18 mouse cellular contexts compared by ENCODE assay signal in the genomic region with DNA sequence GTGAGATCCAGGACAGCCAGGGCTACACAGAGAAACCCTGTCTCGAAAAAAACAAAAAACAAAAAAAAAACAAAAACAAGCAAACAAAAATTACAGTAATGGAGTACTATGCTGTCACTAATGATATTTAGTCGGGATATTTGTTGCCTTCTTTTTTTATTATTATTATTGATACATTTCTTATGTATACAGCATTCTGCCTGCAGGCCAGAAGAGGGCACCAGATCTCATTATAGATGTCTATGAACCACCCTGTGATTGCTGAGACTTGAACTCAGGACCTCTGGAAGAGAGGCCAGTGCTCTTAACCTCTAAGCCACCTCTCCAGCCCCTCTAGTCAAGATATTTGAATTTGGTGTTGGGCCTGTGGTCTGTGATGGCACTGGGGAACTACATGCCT. TPM values are rescaled to one million over a fixed set of nuclear protein-coding genes. Genes with fewer than 3 reads are reported as not detected.
DNase-seq lines count a peak whose midpoint lies in the region; ATAC-seq and TF ChIP-seq lines count a peak whose summit lies in the region.
"Had no signal": no experiment of that assay in that cellular context is flagged by ENCODE, and none has a peak within 500 bp of the region (broad histone marks: within the 10 kb centered on the region; RNA-seq: fewer than 3 reads in every experiment).

No protein-coding gene starts in this region.

- no peaks in the 10 kb centered on the region for H3K9me3 ChIP-seq in lung, postnatal 0 days (ENCODE audit: low read length)
- no peaks in the 10 kb centered on the region for H3K9me3 ChIP-seq in liver, embryonic 16.5 days (replicated peaks; ENCODE audit: control insufficient read depth, low read length)
- H3K9me3 ChIP-seq: embryonic facial prominence, embryonic 12.5 days; heart, embryonic 15.5 days; hindbrain, embryonic 12.5 days had no signal

- no peak overlapping the region for H3K4me2 ChIP-seq in lung, postnatal 0 days (replicated peaks; ENCODE audit: low read depth, low read length)
- H3K4me2 ChIP-seq in liver, embryonic 16.5 days (ENCODE audit: low read depth, low read length), result no peak overlapping the region
- H3K4me2 ChIP-seq: embryonic facial prominence, embryonic 12.5 days; heart, embryonic 15.5 days; hindbrain, embryonic 12.5 days; midbrain, embryonic 11.5 days had no signal

- no peak for ATAC-seq in lung, postnatal 0 days
- ATAC-seq in Patski, result no peak
- no peak for ATAC-seq in liver, embryonic 16.5 days (ENCODE audit: low read depth)
- no peak for ATAC-seq in megakaryocyte, adult 5-6 weeks (ENCODE audit: poor library complexity, severe bottlenecking)
- ATAC-seq: activated CD4-positive, CD25-positive, alpha-beta regulatory T cell, adult 4 months had no signal

- no peaks in the 10 kb centered on the region for H3K79me2 ChIP-seq in heart, adult 2 months (replicated peaks; ENCODE audit: control insufficient read depth, insufficient read depth, low read length)

- H3K9ac ChIP-seq in heart, adult 2 months (ENCODE audit: low read depth, low read length), result no peak overlapping the region
- no peak overlapping the region for H3K9ac ChIP-seq in lung, postnatal 0 days (replicated peaks; ENCODE audit: low read depth)
- H3K9ac ChIP-seq in liver, embryonic 16.5 days (ENCODE audit: low read depth, low read length), result no peak overlapping the region
- H3K9ac ChIP-seq: embryonic facial prominence, embryonic 12.5 days; heart, embryonic 15.5 days; hindbrain, embryonic 12.5 days had no signal

- no peak for TF ChIP-seq EP300 in heart, adult 2 months (IDR thresholded peaks at IDR 0.05; ENCODE audit: insufficient read depth, low read depth, low read length)
- TF ChIP-seq EP300 in lung, postnatal 0 days (IDR thresholded peaks at IDR 0.05), result no peak

- no peak overlapping the region for H3K27ac ChIP-seq in heart, adult 2 months
- no peak overlapping the region for H3K27ac ChIP-seq in lung, postnatal 0 days (ENCODE audit: low read length)
- peak overlapping the region; percentile 47 for H3K27ac ChIP-seq in liver, embryonic 16.5 days (ENCODE audit: low read length)
- H3K27ac ChIP-seq: embryonic facial prominence, embryonic 12.5 days; heart, embryonic 15.5 days; hindbrain, embryonic 12.5 days had no signal

- peak; percentile 62 for TF ChIP-seq CTCF in heart, adult 2 months (IDR thresholded peaks at IDR 0.05)
- peak; percentile 22; the same call in 1 of the 2 replicates for TF ChIP-seq CTCF in lung, postnatal 0 days (IDR thresholded peaks at IDR 0.05)
- TF ChIP-seq CTCF in Patski (IDR thresholded peaks at IDR 0.05), result peak; percentile 44

- in situ Hi-C loops in Patski (cut with MboI; ENCODE audit: low pct_unique_long_range_greater_than_20kb), result no loop called here

- H3K4me1 ChIP-seq in heart, adult 2 months (ENCODE audit: control insufficient read depth, insufficient read depth, low read length), result no peaks in the 10 kb centered on the region
- H3K4me1 ChIP-seq in lung, postnatal 0 days (ENCODE audit: insufficient read depth, low read depth, low read length), result no peaks in the 10 kb centered on the region
- peaks cover 13% of the 10 kb centered on the region for H3K4me1 ChIP-seq in liver, embryonic 16.5 days (ENCODE audit: control insufficient read depth, low read depth, low read length)
- H3K4me1 ChIP-seq: embryonic facial prominence, embryonic 12.5 days; heart, embryonic 15.5 days; hindbrain, embryonic 12.5 days had no signal

- DNase-seq in heart, adult 2 months, result no peak
- no peak for DNase-seq in heart, postnatal 36 days
- DNase-seq in lung, postnatal 0 days (ENCODE audit: low spot score), result no peak
- no peak for DNase-seq in lung, postnatal 14 days
- no peak for DNase-seq in Patski (ENCODE audit: low read depth, low spot score)
- DNase-seq in testis, postnatal 14 days (ENCODE audit: low spot score), result no peak
- DNase-seq: cerebellum, postnatal 25 days; kidney, adult 18-20 months; kidney, postnatal 4 days; layer of hippocampus, postnatal 36 days had no signal

- POLR2A ChIA-PET in Patski (lab: Charles Lee), result no interaction called here

- no peak for TF ChIP-seq POLR2A in heart, adult 2 months (IDR thresholded peaks at IDR 0.05; ENCODE audit: insufficient read depth, low read depth, low read length)

- no peaks in the 10 kb centered on the region for H3K36me3 ChIP-seq in heart, adult 2 months (ENCODE audit: control insufficient read depth, insufficient read depth, low read length)
- no peaks in the 10 kb centered on the region for H3K36me3 ChIP-seq in lung, postnatal 0 days (ENCODE audit: insufficient read depth, low read length)
- no peaks in the 10 kb centered on the region for H3K36me3 ChIP-seq in liver, embryonic 16.5 days (ENCODE audit: control insufficient read depth, insufficient read depth)
- H3K36me3 ChIP-seq: embryonic facial prominence, embryonic 12.5 days; heart, embryonic 15.5 days; hindbrain, embryonic 12.5 days had no signal

- no peak overlapping the region for H3K4me3 ChIP-seq in heart, adult 2 months
- no peak overlapping the region for H3K4me3 ChIP-seq in lung, postnatal 0 days (ENCODE audit: low read depth, low read length)
- no peak overlapping the region for H3K4me3 ChIP-seq in liver, embryonic 16.5 days (ENCODE audit: low read depth, low read length)
- H3K4me3 ChIP-seq: embryonic facial prominence, embryonic 12.5 days; heart, embryonic 15.5 days; hindbrain, embryonic 12.5 days; myocyte had no signal

- intact Hi-C loops in heart, adult 2 months (cut with DNase I), result no loop called here
- intact Hi-C loops in heart, postnatal 36 days (cut with DNase I), result no loop called here

- no peaks in the 10 kb centered on the region for H3K27me3 ChIP-seq in heart, adult 2 months (ENCODE audit: control insufficient read depth, insufficient read depth, low read length)
- no peaks in the 10 kb centered on the region for H3K27me3 ChIP-seq in lung, postnatal 0 days (replicated peaks; ENCODE audit: insufficient read depth, low read length)
- H3K27me3 ChIP-seq in Patski, result no peaks in the 10 kb centered on the region
- H3K27me3 ChIP-seq in liver, embryonic 16.5 days (ENCODE audit: control insufficient read depth, insufficient read depth, low read depth, low read length), result no peaks in the 10 kb centered on the region
- H3K27me3 ChIP-seq: embryonic facial prominence, embryonic 12.5 days; heart, embryonic 15.5 days; hindbrain, embryonic 12.5 days had no signal

- CTCF ChIA-PET in Patski (lab: Charles Lee), result interaction anchor here (1.1 kb wide), 1 partner anchor 11 kb away, joined by 3 read pairs; no protein-coding TSS in a partner anchor

- WGBS in heart, adult 2 months, result 82% methylated on average over 2 of the region's 2 CpGs
- 73% methylated on average over 2 of the region's 2 CpGs for WGBS in lung, postnatal 0 days
- WGBS in liver, embryonic 16.5 days (ENCODE audit: insufficient replicate concordance), result 65% methylated on average over 2 of the region's 2 CpGs

RNA-seq across cellular contexts. Expression of a gene that starts 26.3 kb away (rescaled TPM):
- 10 to 100 TPM; 89.3 to 97.3 TPM for total RNA-seq in heart, adult 2 months (2021)
- polyA plus RNA-seq in heart, adult 2 months (2012; rRNA removed), result 33.0 and 52.7 TPM in 2 replicates
- total RNA-seq in heart, postnatal 36 days (2021), result 100 to 1,000 TPM in 1 of 2 experiments, 10 to 100 TPM in 1; 92.2 to 100 TPM
- 101 and 118 TPM in 2 replicates for polyA plus RNA-seq in lung, postnatal 0 days (2015; fragmentation: Nextera tagmentation; extraction: Ambion mirVana)
- 118 TPM for polyA plus RNA-seq in Patski (2021)
- polyA plus RNA-seq in liver, embryonic 16.5 days (2015; fragmentation: Nextera tagmentation; extraction: Ambion mirVana), result 53.0 and 62.8 TPM in 2 replicates
- 111 and 124 TPM in 2 replicates for total RNA-seq in megakaryocyte, adult 5-6 weeks (2015)
- total RNA-seq in megakaryocyte, adult 5-6 weeks (2017), result 66.6 and 102 TPM in 2 replicates

RNA-seq across cellular contexts. Expression of a gene that starts 26.3 kb away (rescaled TPM):
- 10 to 100 TPM; 20.9 to 21.6 TPM for total RNA-seq in heart, adult 2 months (2021)
- 6.0 and 10.3 TPM in 2 replicates for polyA plus RNA-seq in heart, adult 2 months (2012; rRNA removed)
- 10 to 100 TPM; 19.8 to 20.7 TPM for total RNA-seq in heart, postnatal 36 days (2021)
- 22.3 and 25.9 TPM in 2 replicates for polyA plus RNA-seq in lung, postnatal 0 days (2015; fragmentation: Nextera tagmentation; extraction: Ambion mirVana)
- 36.9 TPM for polyA plus RNA-seq in Patski (2021)
- 14.2 and 14.5 TPM in 2 replicates for polyA plus RNA-seq in liver, embryonic 16.5 days (2015; fragmentation: Nextera tagmentation; extraction: Ambion mirVana)
- 45.7 and 52.2 TPM in 2 replicates for total RNA-seq in megakaryocyte, adult 5-6 weeks (2015)
- 31.7 and 40.1 TPM in 2 replicates for total RNA-seq in megakaryocyte, adult 5-6 weeks (2017)

RNA-seq across cellular contexts. Expression of a gene that starts 35.1 kb away (rescaled TPM):
- total RNA-seq in heart, adult 2 months (2021), result 10 to 100 TPM; 17.8 to 21.4 TPM
- 22.0 and 35.9 TPM in 2 replicates for polyA plus RNA-seq in heart, adult 2 months (2012; rRNA removed)
- 10 to 100 TPM; 22.0 to 22.1 TPM for total RNA-seq in heart, postnatal 36 days (2021)
- polyA plus RNA-seq in lung, postnatal 0 days (2015; fragmentation: Nextera tagmentation; extraction: Ambion mirVana), result 58.2 and 60.4 TPM in 2 replicates
- polyA plus RNA-seq in Patski (2021), result 56.5 TPM
- 11.9 and 12.9 TPM in 2 replicates for polyA plus RNA-seq in liver, embryonic 16.5 days (2015; fragmentation: Nextera tagmentation; extraction: Ambion mirVana)
- 46.2 and 49.0 TPM in 2 replicates for total RNA-seq in megakaryocyte, adult 5-6 weeks (2015)
- total RNA-seq in megakaryocyte, adult 5-6 weeks (2017), result 30.7 and 30.9 TPM in 2 replicates
